Mouse (Mus musculus): ENCODE measurements around the gene Ucp2.

DNA sequence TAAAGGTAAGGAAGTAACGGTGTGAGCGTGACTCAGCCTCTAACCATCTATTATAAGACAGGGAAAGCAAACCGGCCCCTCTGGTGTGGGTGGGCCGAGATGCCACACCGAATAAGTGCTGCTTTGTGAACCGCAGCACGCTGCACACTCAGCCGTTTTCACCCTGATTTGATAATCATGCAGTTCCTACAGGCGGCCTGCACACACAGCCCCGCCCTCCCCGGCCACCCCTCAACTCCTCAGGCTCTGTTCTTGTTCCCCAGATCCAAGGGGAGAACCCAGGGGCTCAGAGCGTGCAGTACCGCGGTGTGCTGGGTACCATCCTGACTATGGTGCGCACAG lies 13.3 kb upstream of the Ucp2 start:
- no peak for TF ChIP-seq POLR2A (IDR thresholded peaks at IDR 0.05; ENCODE audit: borderline replicate concordance, control insufficient read depth, low read depth, low read length)
- TF ChIP-seq CTCF (IDR thresholded peaks at IDR 0.05; ENCODE audit: control insufficient read depth, insufficient read depth, low read length), result no peak
